Mouse (Mus musculus) leukemia stem cell, adult 10-12 weeks (primary cell): ENCODE measurements around the gene Gm13271. TPM values are rescaled to one million over a fixed set of nuclear protein-coding genes. Genes with fewer than 3 reads are reported as not detected.

Experiments
- polyA plus RNA-seq: library from polyadenylated mRNA; stranded (reverse); fragments of >175 nt; gene quantifications from 2 replicates; pipeline ENCODE4 v1.2.3, GENCODE M21; 2012; ENCODE audit warnings: low replicate concordance

The Gm13271 gene
- polyA plus RNA-seq: not detected in 2 replicates

GRCm38 (mm10) chr4:88754818-88755340 lies at the start of gene Gm13271:
Gm13271 (plus strand) TSS chr4:88754868.

GRCm38 (mm10) chr4:88721791-88722721 lies 32.6 kb upstream of the Gm13271 start, which contains the start of the genes Gm26566 and Klhl9:
Gm26566 (plus strand) TSS chr4:88721805.
Klhl9 (minus strand) TSS chr4:88722465.

GRCm38 (mm10) chr4:88759610-88760268 lies 5.1 kb downstream of the Gm13271 start, which contains the start of gene Gm13283:
Gm13283 (plus strand) TSS chr4:88760119.

GRCm38 (mm10) chr4:88773534-88773933 lies 18.9 kb downstream of the Gm13271 start, which contains the start of gene Gm13290:
Gm13290 (plus strand) TSS chr4:88773834.

GRCm38 (mm10) chr4:88776622-88777021 lies 22.0 kb downstream of the Gm13271 start, which contains the start of gene Gm13289:
Gm13289 (plus strand) TSS chr4:88776922.

GRCm38 (mm10) chr4:88779550-88779949 lies 24.9 kb downstream of the Gm13271 start, which contains the start of gene Gm13272:
Gm13272 (plus strand) TSS chr4:88779850.

GRCm38 (mm10) chr4:88781831-88782230 lies 27.2 kb downstream of the Gm13271 start, which contains the start of gene Ifnz:
Ifnz (plus strand) TSS chr4:88782131.

GRCm38 (mm10) chr4:88785409-88785808 lies 30.7 kb downstream of the Gm13271 start, which contains the start of gene Gm13276:
Gm13276 (plus strand) TSS chr4:88785709.

GRCm38 (mm10) chr4:88788402-88788801 lies 33.7 kb downstream of the Gm13271 start, which contains the start of gene Gm13277:
Gm13277 (plus strand) TSS chr4:88788632.

GRCm38 (mm10) chr4:88791250-88791649 lies 36.6 kb downstream of the Gm13271 start, which contains the start of gene Gm13278:
Gm13278 (plus strand) TSS chr4:88791550.

GRCm38 (mm10) chr4:88793936-88794675 lies 39.4 kb downstream of the Gm13271 start, which contains the start of gene Gm13275:
Gm13275 (plus strand) TSS chr4:88794487.

GRCm38 (mm10) chr4:88797097-88797496 lies 42.4 kb downstream of the Gm13271 start, which contains the start of gene Gm13279:
Gm13279 (plus strand) TSS chr4:88797397.

GRCm38 (mm10) chr4:88799365-88799764 lies 44.7 kb downstream of the Gm13271 start, which contains the start of gene Gm13285:
Gm13285 (plus strand) TSS chr4:88799665.

GRCm38 (mm10) chr4:88802954-88803353 lies 48.3 kb downstream of the Gm13271 start, which contains the start of gene Gm13287:
Gm13287 (plus strand) TSS chr4:88803254.

Other genes starting within 250 kb of the Gm13271 start
- not detected in 2 replicates for gene Ifnb1, start 232.1 kb upstream of the Gm13271 start, polyA plus RNA-seq
- not detected in 2 replicates for gene Ifna15, start 196.6 kb upstream of the Gm13271 start, polyA plus RNA-seq
- gene Ifna14, start 183.1 kb upstream of the Gm13271 start, polyA plus RNA-seq: not detected in 2 replicates
- gene Ifna9, start 162.5 kb upstream of the Gm13271 start, polyA plus RNA-seq: not detected in 2 replicates
- not detected in 2 replicates for gene Ifna12, start 151.5 kb upstream of the Gm13271 start, polyA plus RNA-seq
- not detected in 2 replicates for gene C87499, start 120.5 kb upstream of the Gm13271 start, polyA plus RNA-seq
- not detected in 2 replicates for gene Ifna13, start 110.4 kb upstream of the Gm13271 start, polyA plus RNA-seq
- not detected in 2 replicates for gene Ifna16, start 77.9 kb upstream of the Gm13271 start, polyA plus RNA-seq
- gene Ifna2, start 71.0 kb upstream of the Gm13271 start, polyA plus RNA-seq: not detected in 2 replicates
- not detected in 2 replicates for gene Ifnab, start 63.5 kb upstream of the Gm13271 start, polyA plus RNA-seq
- gene Gm26566, start 33.1 kb upstream of the Gm13271 start, polyA plus RNA-seq: not detected in 2 replicates
- 5.7 and 6.4 TPM in 2 replicates for gene Klhl9, start 32.4 kb upstream of the Gm13271 start, polyA plus RNA-seq
- not detected in 2 replicates for gene Gm13283, start 5.3 kb downstream of the Gm13271 start, polyA plus RNA-seq
- not detected in 2 replicates for gene Gm13290, start 19.0 kb downstream of the Gm13271 start, polyA plus RNA-seq
- not detected in 2 replicates for gene Gm13289, start 22.1 kb downstream of the Gm13271 start, polyA plus RNA-seq
- gene Gm13272, start 25.0 kb downstream of the Gm13271 start, polyA plus RNA-seq: not detected in 2 replicates
- not detected in 2 replicates for gene Ifnz, start 27.3 kb downstream of the Gm13271 start, polyA plus RNA-seq
- gene Gm13276, start 30.8 kb downstream of the Gm13271 start, polyA plus RNA-seq: not detected in 2 replicates
- not detected in 2 replicates for gene Gm13277, start 33.8 kb downstream of the Gm13271 start, polyA plus RNA-seq
- not detected in 2 replicates for gene Gm13278, start 36.7 kb downstream of the Gm13271 start, polyA plus RNA-seq
- not detected in 2 replicates for gene Gm13275, start 39.6 kb downstream of the Gm13271 start, polyA plus RNA-seq
- not detected in 2 replicates for gene Gm13279, start 42.5 kb downstream of the Gm13271 start, polyA plus RNA-seq
- not detected in 2 replicates for gene Gm13285, start 44.8 kb downstream of the Gm13271 start, polyA plus RNA-seq
- not detected in 2 replicates for gene Gm13287, start 48.4 kb downstream of the Gm13271 start, polyA plus RNA-seq
- gene Gm13288, start 50.7 kb downstream of the Gm13271 start, polyA plus RNA-seq: not detected in 2 replicates
- not detected in 2 replicates for gene Ifna7, start 61.4 kb downstream of the Gm13271 start, polyA plus RNA-seq
- not detected in 2 replicates for gene Ifna11, start 65.1 kb downstream of the Gm13271 start, polyA plus RNA-seq
- gene Ifna6, start 72.5 kb downstream of the Gm13271 start, polyA plus RNA-seq: not detected in 2 replicates
- not detected in 2 replicates for gene Ifna5, start 80.7 kb downstream of the Gm13271 start, polyA plus RNA-seq
- not detected in 2 replicates for gene Ifna4, start 87.0 kb downstream of the Gm13271 start, polyA plus RNA-seq
- not detected in 2 replicates for gene Ifna1, start 95.2 kb downstream of the Gm13271 start, polyA plus RNA-seq
- gene Ifne, start 125.3 kb downstream of the Gm13271 start, polyA plus RNA-seq: not detected in 2 replicates